24 mouse cellular contexts compared by ENCODE assay signal in the genomic region with DNA sequence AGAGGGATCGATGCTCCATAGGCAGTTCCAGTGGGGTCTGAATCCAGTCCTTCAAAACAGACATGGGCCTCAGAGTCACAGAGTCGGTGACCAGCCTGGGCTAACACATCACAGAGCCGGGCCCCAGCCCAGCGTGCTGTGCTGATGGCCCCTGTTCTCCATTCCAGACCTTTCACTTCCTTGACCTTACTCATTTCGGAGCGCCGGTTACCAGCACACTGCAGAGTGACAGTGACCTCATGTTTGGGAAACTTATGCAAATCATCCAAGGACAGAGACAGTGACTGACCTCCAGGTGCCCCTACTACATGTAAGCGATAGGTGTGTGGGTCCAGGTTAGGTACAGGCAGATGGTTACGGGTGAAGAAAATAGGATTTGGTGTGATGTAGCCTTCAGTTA.
"Had no signal": no experiment of that assay in that cellular context is flagged by ENCODE, and none has a peak within 500 bp of the region (broad histone marks: within the 10 kb centered on the region; RNA-seq: fewer than 3 reads in every experiment).

No protein-coding gene starts in this region.

- H3K9me3 ChIP-seq: heart, embryonic 10.5 days; heart, embryonic 12.5 days; hindbrain, embryonic 12.5 days; intestine, embryonic 15.5 days; limb, embryonic 12.5 days; liver, embryonic 12.5 days had no signal

- H3K9ac ChIP-seq: heart, embryonic 12.5 days; hindbrain, embryonic 12.5 days; hindbrain, embryonic 14.5 days; intestine, embryonic 15.5 days; limb, embryonic 12.5 days; liver, embryonic 12.5 days had no signal

- DNase-seq: gastrocnemius, adult 2 months; gastrocnemius, postnatal 10 days; gastrocnemius, postnatal 25 days; heart, adult 18-20 months; heart, postnatal 10 days; heart, postnatal 4 days; kidney, adult 18-20 months; kidney, adult 8-10 months; kidney, postnatal 14 days; kidney, postnatal 36 days; layer of hippocampus, adult 9-11 months; layer of hippocampus, postnatal 36 days; left cerebral cortex, postnatal 4 days had no signal

- H3K4me2 ChIP-seq: heart, embryonic 12.5 days; hindbrain, embryonic 12.5 days; hindbrain, embryonic 14.5 days; intestine, embryonic 15.5 days; limb, embryonic 12.5 days; liver, embryonic 12.5 days had no signal

- ATAC-seq: hindbrain, embryonic 16.5 days; inflammation-experienced regulatory T-cells, adult 6 months; intestine, embryonic 15.5 days; intestine, postnatal 0 days; liver, embryonic 12.5 days had no signal

- H3K27me3 ChIP-seq: intestine, embryonic 15.5 days had no signal

- H3K36me3 ChIP-seq: intestine, embryonic 15.5 days had no signal

- H3K4me3 ChIP-seq: gastrocnemius, adult 2 months; heart, embryonic 10.5 days; heart, embryonic 12.5 days; hindbrain, embryonic 12.5 days; intestine, embryonic 15.5 days; limb, embryonic 12.5 days; liver, embryonic 12.5 days had no signal

- H3K27ac ChIP-seq: gastrocnemius, adult 2 months; heart, embryonic 10.5 days; hindbrain, embryonic 12.5 days; hindbrain, embryonic 14.5 days; intestine, embryonic 15.5 days; kidney, postnatal 0 days; limb, embryonic 12.5 days; liver, embryonic 12.5 days had no signal
